Mouse (Mus musculus): ENCODE measurements around the gene Mutyh. TPM values are rescaled to one million over a fixed set of nuclear protein-coding genes. Genes with fewer than 3 reads are reported as not detected.

Gene Mutyh
- 1 to 10 TPM in 1 of 2 experiments, under 1 TPM in 1; 0.87 to 1.8 TPM for total RNA-seq (2021)
- long read RNA-seq, experiment 1, partial matches to known transcripts, result 0 of 3 reads
- long read RNA-seq, experiment 1, other reads (novel, unspliced or antisense), result 3 of 3 reads
- long read RNA-seq, experiment 2, result 0 reads

GRCm38 (mm10) chr4:116807197-116808129 lies at the start of gene Mutyh, which contains the start of gene Toe1:
Gene Mutyh, plus strand, starts transcription at chr4:116807723.
Gene Toe1, minus strand, starts transcription at chr4:116807640.
- intact Hi-C loops (cut with DNase I), result no loop called here
- Histone ChIP-seq H3K27ac (peak within 1 kb of the TSS; percentile 96), H3K4me3 (peak within 1 kb of the TSS; percentile 81)
- peak; percentile 96 for DNase-seq
- no peak for TF ChIP-seq CTCF (IDR thresholded peaks at IDR 0.05)

- intact Hi-C loops (cut with DNase I), result no loop called here
- TF ChIP-seq CTCF (IDR thresholded peaks at IDR 0.05), result no peak
- no peak overlapping the region for H3K4me3 ChIP-seq
- DNase-seq, result no peak
- H3K27ac ChIP-seq, result no peak overlapping the region
Measured at GRCm38 (mm10) chr4:116761914-116762313, 45.6 kb upstream of the Mutyh start.

GRCm38 (mm10) chr4:116764001-116764400 lies 43.5 kb upstream of the Mutyh start:
- no peak overlapping the region for H3K4me3 ChIP-seq
- H3K27ac ChIP-seq, result no peak overlapping the region
- no peak for DNase-seq
- no peak for TF ChIP-seq CTCF (IDR thresholded peaks at IDR 0.05)
- intact Hi-C loops (cut with DNase I), result no loop called here

GRCm38 (mm10) chr4:116768510-116768909 lies 39.0 kb upstream of the Mutyh start:
- no peak overlapping the region for H3K27ac ChIP-seq
- no peak for DNase-seq
- TF ChIP-seq CTCF (IDR thresholded peaks at IDR 0.05), result no peak

GRCm38 (mm10) chr4:116769060-116769459 lies 38.5 kb upstream of the Mutyh start:
- Histone ChIP-seq H3K27ac (no peak overlapping the region), H3K4me3 (no peak overlapping the region)
- intact Hi-C loops (cut with DNase I), result no loop called here
- no peak for TF ChIP-seq CTCF (IDR thresholded peaks at IDR 0.05)
- no peak for DNase-seq

More at GRCm38 (mm10) chr4:116768510-116768909, 39.0 kb upstream of the Mutyh start:
- H3K4me3 ChIP-seq, result no peak overlapping the region
- intact Hi-C loops (cut with DNase I), result no loop called here

GRCm38 (mm10) chr4:116776391-116776790 lies 31.1 kb upstream of the Mutyh start:
- no peak for TF ChIP-seq CTCF (IDR thresholded peaks at IDR 0.05)
- intact Hi-C loops (cut with DNase I), result no loop called here
- H3K27ac ChIP-seq, result no peak overlapping the region
- DNase-seq, result no peak
- no peak overlapping the region for H3K4me3 ChIP-seq

GRCm38 (mm10) chr4:116777079-116777478 lies 30.4 kb upstream of the Mutyh start:
- intact Hi-C loops (cut with DNase I), result no loop called here
- no peak overlapping the region for H3K4me3 ChIP-seq
- no peak overlapping the region for H3K27ac ChIP-seq
- TF ChIP-seq CTCF (IDR thresholded peaks at IDR 0.05), result no peak
- no peak for DNase-seq

- no peak for TF ChIP-seq CTCF (IDR thresholded peaks at IDR 0.05)
- Histone ChIP-seq H3K4me3 (no peak overlapping the region), H3K27ac (no peak overlapping the region)
- no peak for DNase-seq
- intact Hi-C loops (cut with DNase I), result no loop called here
Measured at GRCm38 (mm10) chr4:116780541-116780940, 27.0 kb upstream of the Mutyh start.

- no peak for TF ChIP-seq CTCF (IDR thresholded peaks at IDR 0.05)
- DNase-seq, result no peak
- Histone ChIP-seq H3K4me3 (no peak overlapping the region), H3K27ac (no peak overlapping the region)
- intact Hi-C loops (cut with DNase I), result no loop called here
Measured at GRCm38 (mm10) chr4:116781366-116781765, 26.2 kb upstream of the Mutyh start.

- H3K27ac ChIP-seq, result no peak overlapping the region; the same call in 1 of the 2 replicates
- intact Hi-C loops (cut with DNase I), result no loop called here
- DNase-seq, result no peak
- no peak overlapping the region for H3K4me3 ChIP-seq
- no peak for TF ChIP-seq CTCF (IDR thresholded peaks at IDR 0.05)
Measured at GRCm38 (mm10) chr4:116782171-116782570, 25.4 kb upstream of the Mutyh start.

GRCm38 (mm10) chr4:116786587-116786986 lies 20.9 kb upstream of the Mutyh start:
- intact Hi-C loops (cut with DNase I), result loop anchor here (5.0 kb wide), 1 partner anchor 144 kb away; no protein-coding TSS in a partner anchor
- Histone ChIP-seq H3K4me3 (no peak overlapping the region), H3K27ac (no peak overlapping the region)
- peak; percentile 41 for TF ChIP-seq CTCF (IDR thresholded peaks at IDR 0.05)
- no peak for DNase-seq

GRCm38 (mm10) chr4:116787985-116788760 lies 19.4 kb upstream of the Mutyh start:
- peak; percentile 29; the same call in 1 of the 2 replicates for TF ChIP-seq CTCF (IDR thresholded peaks at IDR 0.05)
- DNase-seq, result no peak
- Histone ChIP-seq H3K27ac (peak overlapping the region; percentile 65), H3K4me3 (peak overlapping the region; percentile 58)
- intact Hi-C loops (cut with DNase I), result loop anchor here (5.0 kb wide), 1 partner anchor 146 kb away; no protein-coding TSS in a partner anchor

All from gastrocnemius, adult 2 months (tissue).